Mouse (Mus musculus) cortical plate, adult 2 months (tissue): ENCODE measurements at regions not wholly inside any gene's neighbourhood (a gene's known extent, or its start where the extent isn't known, plus 50 kb on each side); places are given as distances from the start of the nearest gene placed in this dataset.
A peak's percentile ranks its signal among the peaks of the same experiment; 100 is the strongest.

Experiments used
- CTCF ChIP-seq: fragments of 200-500 bp; IDR thresholded peaks from 2 replicates; pipeline ENCODE4 v1.5.1; 2011; ENCODE audit warnings: mild to moderate bottlenecking, control low read depth, low read length; ENCODE audit not compliant: insufficient read depth; ENCODE audit errors: extremely low read depth
- POLR2A ChIP-seq: fragments of 200-500 bp; IDR thresholded peaks from 2 replicates; pipeline ENCODE4 v1.6.1; 2011; ENCODE audit warnings: mild to moderate bottlenecking, low read length, control low read depth; ENCODE audit not compliant: insufficient read depth; ENCODE audit errors: extremely low read depth

DNA sequence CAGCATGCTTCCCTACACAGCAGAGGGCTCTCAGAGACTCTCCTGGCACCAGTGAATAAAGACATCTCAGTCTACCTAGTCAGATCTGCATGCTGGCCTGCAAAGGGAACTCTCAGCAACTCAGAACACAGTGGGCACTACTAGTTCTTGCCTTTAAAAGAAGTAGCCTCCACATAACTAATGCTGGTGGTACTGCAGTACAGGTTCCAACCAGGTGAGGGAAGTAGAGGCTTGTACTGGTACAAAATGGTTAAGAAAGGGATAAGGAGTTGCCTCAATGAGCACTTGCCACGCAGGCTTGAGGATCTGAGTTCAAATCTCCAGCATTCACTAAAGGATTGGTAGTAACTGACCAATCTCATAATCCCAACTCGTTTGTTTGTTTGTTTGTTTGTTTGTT is 127.7 kb downstream of the Gm4791 start:
- peak; percentile 34; the same call in 1 of the 2 replicates for TF ChIP-seq CTCF
- TF ChIP-seq POLR2A = no peak
